Mouse (Mus musculus) forebrain, embryonic 16.5 days (tissue): ENCODE results near the gene Lrfn3. TPM values are rescaled to one million over a fixed set of nuclear protein-coding genes. Genes with fewer than 3 reads are reported as not detected.

Source experiments
- ATAC-seq: fragments of 200-750 bp; cut with Nextera tagmentation; 2 replicates; pipeline ENCODE4 v1.8.0; 2017; ENCODE audit warnings: mild to moderate bottlenecking, moderate library complexity
- H3K27ac ChIP-seq: fragments of 300-500 bp; sonication (generic); 2 replicates; pipeline ENCODE4 v1.5.1; 2014; ENCODE audit warnings: low read length, control low read depth
- H3K27me3 ChIP-seq: fragments of 300-500 bp; sonication (generic); replicated peaks from 2 replicates; pipeline ENCODE4 v1.6.1; 2014; ENCODE audit warnings: low read length; ENCODE audit not compliant: control insufficient read depth, insufficient read depth
- H3K36me3 ChIP-seq: fragments of 300-500 bp; sonication (generic); 2 replicates; pipeline ENCODE4 v1.6.1; 2014; ENCODE audit not compliant: control insufficient read depth, insufficient read depth
- H3K4me1 ChIP-seq: fragments of 300-500 bp; sonication (generic); replicated peaks from 2 replicates; pipeline ENCODE4 v1.6.1; 2014; ENCODE audit warnings: low read length; ENCODE audit not compliant: control insufficient read depth, insufficient read depth
- H3K4me2 ChIP-seq: fragments of 300-500 bp; sonication (generic); 2 replicates; pipeline ENCODE4 v1.6.1; 2014; ENCODE audit warnings: mild to moderate bottlenecking, low read length, control low read depth
- H3K4me3 ChIP-seq: fragments of 300-500 bp; sonication (generic); replicated peaks from 2 replicates; pipeline ENCODE4 v1.5.1; 2014; ENCODE audit warnings: mild to moderate bottlenecking, low read length, control low read depth
- H3K9ac ChIP-seq: fragments of 300-500 bp; sonication (generic); replicated peaks from 2 replicates; pipeline ENCODE4 v1.6.1; 2014; ENCODE audit warnings: low read depth, low read length, control low read depth
- H3K9me3 ChIP-seq: fragments of 300-500 bp; sonication (generic); 2 replicates; pipeline ENCODE4 v1.6.1; 2016; ENCODE audit warnings: low read length; ENCODE audit not compliant: control insufficient read depth
- WGBS: fragments of 180-500 bp; shearing (Covaris S2); extraction: QIAGEN DNeasy Blood & Tissue Kit; methylation state at CpG from one replicate; pipeline ENCODE4 v1.1.7; 2014; 5-methylcytosine and 5-hydroxymethylcytosine counted together
- polyA plus RNA-seq: library from polyadenylated mRNA; unstranded; fragments of >200 nt; fragmentation: Nextera tagmentation; extraction: Ambion mirVana; gene quantifications from 2 replicates; pipeline ENCODE4 v1.2.1, GENCODE M21; 2015

Gene Lrfn3
- polyA plus RNA-seq, 1 experiment from 2014 or later, result 13.4 TPM

DNA sequence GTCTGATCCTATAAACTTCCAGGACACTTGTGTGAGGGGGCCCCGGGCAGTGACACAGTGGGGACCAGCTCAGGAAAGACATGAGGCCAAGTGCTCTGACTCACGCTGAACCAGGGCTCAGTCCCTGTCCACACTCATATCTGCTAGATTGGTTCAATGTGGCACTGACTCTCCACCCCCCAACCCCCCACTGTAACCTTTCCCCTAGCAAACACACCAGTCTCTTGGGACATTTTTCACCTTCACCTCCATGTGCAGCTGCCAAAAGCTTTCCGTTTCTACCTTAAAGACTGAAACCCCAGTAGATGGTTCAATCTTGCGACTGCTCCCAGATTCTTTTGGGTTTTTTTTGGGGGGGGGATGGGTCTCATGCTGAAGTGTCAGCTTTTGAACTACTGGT, 8.5 kb downstream of the Lrfn3 start:
- Histone ChIP-seq H3K36me3 (peaks cover 6% of the 10 kb centered on the region), H3K9ac (no peak overlapping the region), H3K4me1 (peaks cover 13% of the 10 kb centered on the region), H3K27me3 (peaks cover 4% of the 10 kb centered on the region; the same call in 1 of the 2 replicates), H3K27ac (no peak overlapping the region), H3K4me2 (no peak overlapping the region), H3K4me3 (no peak overlapping the region), H3K9me3 (no peaks in the 10 kb centered on the region)
- no peak for ATAC-seq
- WGBS, result 79% methylated on average over 4 of the region's 4 CpGs

DNA sequence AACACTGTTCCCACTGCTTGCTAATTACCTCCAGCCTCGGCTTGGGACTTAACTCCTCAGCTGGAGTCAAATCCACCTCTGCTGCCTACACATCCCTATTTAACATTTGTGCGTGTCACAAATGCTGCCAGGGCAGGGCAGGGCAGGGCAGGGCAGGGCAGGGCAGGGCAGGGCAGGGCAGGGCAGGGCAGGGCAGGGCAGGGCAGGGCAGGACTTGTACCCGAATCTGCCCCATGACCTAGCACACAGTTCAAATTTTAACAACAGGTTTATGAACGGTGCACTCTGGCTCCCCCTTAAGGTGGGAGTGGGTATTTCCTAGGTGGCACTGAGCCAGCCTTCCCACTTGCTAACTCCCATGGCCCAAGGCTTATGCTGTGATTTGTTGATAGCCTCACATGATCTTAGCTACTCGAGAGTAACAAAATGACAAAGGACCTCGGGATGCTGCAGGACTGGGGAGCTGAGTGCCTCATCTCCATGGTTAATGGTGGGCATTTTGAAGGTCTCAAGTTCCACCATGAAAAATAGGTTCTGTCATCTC, 9.2 kb downstream of the Lrfn3 start:
- 15% methylated on average over 6 of the region's 6 CpGs for WGBS
- peak; percentile 65; the same call in 1 of the 2 replicates for ATAC-seq
- peaks cover 10% of the 10 kb centered on the region; the same call in 1 of the 2 replicates for H3K4me1 ChIP-seq
- H3K9me3 ChIP-seq, result no peaks in the 10 kb centered on the region
- no peak overlapping the region for H3K9ac ChIP-seq
- peaks cover 6% of the 10 kb centered on the region; the same call in 1 of the 2 replicates for H3K36me3 ChIP-seq
- H3K27ac ChIP-seq, result no peak overlapping the region
- H3K4me2 ChIP-seq, result no peak overlapping the region
- peaks cover 4% of the 10 kb centered on the region; the same call in 1 of the 2 replicates for H3K27me3 ChIP-seq
- no peak overlapping the region for H3K4me3 ChIP-seq

DNA sequence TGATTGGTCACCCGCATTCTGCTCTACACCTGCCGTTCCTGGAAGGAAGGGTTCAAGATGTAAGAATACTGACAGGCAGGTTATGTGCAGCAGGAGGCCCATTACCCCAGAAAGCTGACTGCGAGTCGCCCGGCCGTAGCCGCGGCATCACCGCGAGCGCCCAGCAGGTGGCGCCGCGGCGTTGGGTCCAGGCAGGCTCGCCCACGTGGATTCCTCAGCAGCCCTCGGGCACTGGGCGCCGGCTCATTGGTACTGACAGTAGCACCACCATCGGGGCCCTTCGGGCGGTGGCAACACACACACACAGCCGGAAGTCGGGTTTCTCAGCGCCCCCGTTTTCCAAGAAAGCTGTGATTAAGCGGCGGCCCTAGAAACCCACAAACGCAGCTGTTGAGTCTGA, 14.7 kb downstream of the Lrfn3 start:
- 2% methylated on average over 30 of the region's 30 CpGs for WGBS
- Histone ChIP-seq H3K4me2 (peak overlapping the region; percentile 42), H3K4me1 (0 out of 2 replicates have a peak, but pooled peaks cover 2% of the 10 kb centered on the region), H3K36me3 (no peaks in the 10 kb centered on the region), H3K27me3 (peaks cover 18% of the 10 kb centered on the region), H3K27ac (no peak overlapping the region), H3K9me3 (no peaks in the 10 kb centered on the region), H3K9ac (0 out of 2 replicates have a peak overlapping the region, but pooled peaks have one; percentile 9), H3K4me3 (peak overlapping the region; percentile 18; the same call in 1 of the 2 replicates)
- ATAC-seq, result peak; percentile 65; the same call in 1 of the 2 replicates

DNA sequence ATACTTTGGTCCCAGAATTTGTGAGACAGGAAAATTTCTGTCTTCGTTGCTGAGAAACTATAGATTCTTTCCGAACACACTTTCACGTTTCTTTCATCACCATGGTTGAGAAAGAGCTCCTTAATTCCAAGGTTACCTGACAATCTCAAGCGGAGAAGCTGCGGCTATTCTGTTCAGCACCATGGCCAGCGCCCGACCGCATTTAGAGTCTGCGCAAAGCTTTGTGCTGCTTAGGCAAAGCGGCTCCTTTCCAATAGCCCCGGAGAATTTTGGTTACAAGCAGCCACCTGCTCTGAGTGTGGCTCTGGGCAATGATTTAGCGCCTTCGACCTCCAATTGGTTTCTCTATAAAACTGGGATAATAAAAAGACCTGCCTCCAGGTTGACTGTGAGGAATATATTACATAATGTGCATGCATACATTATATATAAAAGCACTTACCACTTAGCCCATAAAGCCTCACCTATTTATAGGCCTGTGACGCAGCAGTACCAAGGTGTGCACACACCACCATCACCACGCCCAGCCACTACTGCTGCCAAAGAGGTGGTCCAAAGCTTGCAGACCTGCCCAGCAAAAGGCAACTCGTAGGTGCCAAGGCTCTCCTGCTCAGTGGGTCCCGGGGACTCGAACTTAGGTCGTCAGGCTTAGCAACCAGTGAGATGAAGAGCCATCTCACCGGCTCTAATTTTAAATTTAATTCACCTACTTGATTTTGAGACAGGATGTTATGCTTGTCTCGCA, 15.8 kb downstream of the Lrfn3 start:
- no peak overlapping the region for H3K27ac ChIP-seq
- H3K4me3 ChIP-seq, result no peak overlapping the region
- 0 out of 2 replicates have a peak, but pooled peaks cover 2% of the 10 kb centered on the region for H3K4me1 ChIP-seq
- no peak overlapping the region for H3K9ac ChIP-seq
- no peak for ATAC-seq
- peaks cover 21% of the 10 kb centered on the region for H3K27me3 ChIP-seq
- H3K4me2 ChIP-seq, result no peak overlapping the region
- H3K9me3 ChIP-seq, result no peaks in the 10 kb centered on the region
- no peaks in the 10 kb centered on the region for H3K36me3 ChIP-seq
- WGBS, result 28% methylated on average over 21 of the region's 21 CpGs

DNA sequence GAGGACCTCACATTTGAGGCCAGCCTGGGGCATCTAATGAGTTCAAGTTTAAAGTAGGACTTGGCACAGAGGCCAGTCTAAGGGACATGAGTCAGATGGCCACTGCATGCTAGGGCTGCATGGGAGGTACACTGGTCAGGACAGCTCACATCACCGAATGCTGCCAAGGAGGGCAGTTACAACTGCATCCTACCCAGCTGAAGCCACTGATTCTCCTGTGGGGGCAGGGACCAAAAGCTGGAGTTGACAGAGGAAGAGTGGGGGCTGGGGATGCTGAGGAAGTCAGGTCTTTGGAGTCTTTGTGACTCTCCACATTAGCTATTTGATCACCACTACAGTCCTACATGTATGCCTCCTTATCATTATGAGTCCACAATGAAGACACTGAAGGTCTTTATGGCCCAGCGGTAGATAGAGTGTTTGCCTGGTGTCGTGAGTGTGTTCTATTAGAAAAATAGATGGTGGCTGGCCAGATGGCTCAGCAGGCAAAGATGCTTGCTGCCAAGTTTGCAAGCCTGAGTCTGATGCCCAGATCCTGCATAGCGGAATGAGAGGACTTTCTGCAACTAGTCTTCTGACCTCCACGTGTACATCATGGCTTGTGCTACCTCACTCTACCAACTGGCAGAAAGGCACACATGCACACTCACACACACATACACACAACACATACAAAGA, 23.0 kb downstream of the Lrfn3 start:
- Histone ChIP-seq H3K4me3 (no peak overlapping the region), H3K9me3 (no peaks in the 10 kb centered on the region), H3K27ac (no peak overlapping the region), H3K9ac (no peak overlapping the region), H3K27me3 (peaks cover 3% of the 10 kb centered on the region; the same call in 1 of the 2 replicates), H3K4me2 (no peak overlapping the region), H3K4me1 (peaks cover 14% of the 10 kb centered on the region), H3K36me3 (no peaks in the 10 kb centered on the region)
- ATAC-seq, result no peak
- 57% methylated on average over 5 of the region's 5 CpGs for WGBS

DNA sequence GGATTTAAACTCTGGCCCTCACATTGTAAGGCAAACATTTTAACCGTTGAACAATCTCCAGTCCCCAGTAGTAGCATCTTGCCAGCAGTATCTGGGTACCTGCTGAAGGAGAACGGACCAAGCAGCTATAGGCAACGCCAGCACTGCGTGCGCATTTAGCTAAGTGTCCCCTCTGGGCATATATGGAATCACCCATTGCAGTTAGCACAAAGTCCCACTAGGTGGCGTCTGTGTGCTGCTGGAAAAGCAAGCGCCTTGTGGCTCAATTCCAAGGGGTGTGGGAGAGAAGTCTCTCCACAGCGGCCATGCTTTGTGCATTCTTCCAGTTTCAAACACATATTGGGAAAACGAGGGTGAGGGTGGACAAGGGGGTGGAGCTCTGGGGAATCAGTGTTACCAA, 26.2 kb downstream of the Lrfn3 start:
- no peak overlapping the region for H3K9ac ChIP-seq

DNA sequence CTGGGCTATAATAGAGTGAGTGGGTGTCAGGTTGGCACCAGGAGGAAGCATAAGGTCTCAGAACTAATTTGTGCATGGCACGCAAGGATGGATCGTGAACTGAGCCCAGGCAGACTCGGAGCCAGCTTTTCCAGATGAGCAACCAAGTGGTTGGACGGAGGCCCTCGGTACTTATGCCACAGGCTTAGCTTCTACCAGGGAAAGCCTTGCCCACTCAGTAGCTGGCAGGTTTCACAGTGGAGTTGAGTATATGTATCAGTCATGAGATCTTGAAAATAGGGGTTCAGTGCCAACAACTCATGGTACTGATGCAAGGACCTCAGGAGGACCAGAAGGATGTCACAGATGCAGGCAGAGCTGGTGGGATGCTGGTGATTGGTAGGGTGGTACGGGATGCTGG, 26.9 kb downstream of the Lrfn3 start:
- no peaks in the 10 kb centered on the region for H3K27me3 ChIP-seq
- no peak overlapping the region for H3K4me2 ChIP-seq
- peaks cover 27% of the 10 kb centered on the region for H3K4me1 ChIP-seq
- 0 out of 2 replicates have a peak overlapping the region, but pooled peaks have one; percentile 6 for H3K27ac ChIP-seq
- no peak overlapping the region for H3K4me3 ChIP-seq
- no peaks in the 10 kb centered on the region for H3K36me3 ChIP-seq
- no peaks in the 10 kb centered on the region for H3K9me3 ChIP-seq
- 61% methylated on average over 6 of the region's 6 CpGs for WGBS
- peak; percentile 10 for ATAC-seq
- H3K9ac ChIP-seq, result no peak overlapping the region

More for the DNA sequence above, 26.2 kb downstream of the Lrfn3 start:
- peaks cover 32% of the 10 kb centered on the region for H3K4me1 ChIP-seq
- H3K4me2 ChIP-seq, result no peak overlapping the region
- peak; percentile 39 for ATAC-seq
- H3K27ac ChIP-seq, result no peak overlapping the region
- no peaks in the 10 kb centered on the region for H3K36me3 ChIP-seq
- H3K4me3 ChIP-seq, result no peak overlapping the region
- no peaks in the 10 kb centered on the region for H3K9me3 ChIP-seq
- H3K27me3 ChIP-seq, result no peaks in the 10 kb centered on the region
- WGBS, result 3% methylated on average over 9 of the region's 9 CpGs

DNA sequence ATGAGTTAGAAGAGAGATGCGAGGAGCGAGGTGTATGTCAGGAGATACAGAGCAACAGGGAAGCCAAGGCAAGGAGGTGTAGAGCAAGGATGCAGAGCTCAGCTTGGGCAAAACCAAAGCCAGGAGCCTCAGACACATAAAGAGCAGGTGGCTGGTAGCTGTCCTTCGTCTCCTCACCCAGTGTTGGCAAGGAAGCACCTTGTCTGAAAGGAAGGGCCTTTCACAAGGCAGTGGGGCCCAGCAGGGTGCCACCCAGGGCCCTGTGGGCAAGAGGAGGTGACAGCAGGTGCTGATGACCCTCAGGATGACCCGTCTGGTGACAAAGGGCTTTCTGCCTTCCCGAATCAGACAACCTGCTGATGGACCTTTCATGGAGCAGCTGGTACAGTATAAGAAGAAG, 28.0 kb downstream of the Lrfn3 start:
- WGBS, result 58% methylated on average over 5 of the region's 5 CpGs
- no peak overlapping the region for H3K9ac ChIP-seq
- no peaks in the 10 kb centered on the region for H3K36me3 ChIP-seq
- no peak overlapping the region for H3K27ac ChIP-seq
- no peaks in the 10 kb centered on the region for H3K9me3 ChIP-seq
- H3K4me1 ChIP-seq, result peaks cover 27% of the 10 kb centered on the region
- H3K27me3 ChIP-seq, result no peaks in the 10 kb centered on the region
- H3K4me3 ChIP-seq, result no peak overlapping the region
- no peak overlapping the region for H3K4me2 ChIP-seq
- no peak for ATAC-seq

DNA sequence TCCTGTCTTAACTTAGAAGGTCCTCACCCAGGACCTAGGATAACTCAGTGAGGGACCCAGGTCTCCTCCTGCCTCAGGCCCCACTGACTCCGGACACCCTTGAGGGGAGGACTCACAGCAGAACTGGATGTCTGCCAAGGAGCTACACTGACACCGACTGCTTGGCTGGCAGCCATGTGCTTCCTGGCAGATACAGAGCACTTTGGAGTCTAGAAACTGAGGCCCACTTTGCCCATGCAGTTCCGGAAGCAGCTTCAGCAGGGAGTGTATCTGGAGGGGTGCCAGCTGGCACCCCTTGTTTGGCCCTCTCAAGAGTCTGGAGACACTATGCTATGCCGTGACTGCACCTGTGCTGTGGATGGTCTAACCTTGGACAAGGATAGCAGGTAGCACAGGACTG, 29.1 kb downstream of the Lrfn3 start:
- H3K9ac ChIP-seq, result 0 out of 2 replicates have a peak overlapping the region, but pooled peaks have one; percentile 9
- peak overlapping the region; percentile 50 for H3K27ac ChIP-seq
- ATAC-seq, result peak; percentile 31; the same call in 1 of the 2 replicates
- H3K4me2 ChIP-seq, result no peak overlapping the region
- H3K4me1 ChIP-seq, result peaks cover 25% of the 10 kb centered on the region
- H3K36me3 ChIP-seq, result no peaks in the 10 kb centered on the region
- H3K9me3 ChIP-seq, result no peaks in the 10 kb centered on the region
- 12% methylated on average over 4 of the region's 4 CpGs for WGBS
- no peaks in the 10 kb centered on the region for H3K27me3 ChIP-seq
- H3K4me3 ChIP-seq, result no peak overlapping the region
